Mouse (Mus musculus): Measurements from ENCODE around the gene Cyb5r3. TPM values are rescaled to one million over a fixed set of nuclear protein-coding genes. Genes with fewer than 3 reads are reported as not detected.
"Not testable (repeated sequence)": the region's sequence is repeated elsewhere in the genome, so short reads cannot be mapped to it uniquely, and the experiment has no call there.

Cyb5r3 gene
- polyA plus RNA-seq, 1 experiment from 2014 or later, result 182 TPM

- H3K9me3 ChIP-seq, result no peaks in the 10 kb centered on the region
- H3K9ac ChIP-seq, result no peak overlapping the region
- H3K36me3 ChIP-seq, result peaks cover 58% of the 10 kb centered on the region
- H3K4me1 ChIP-seq, result no peaks in the 10 kb centered on the region
- H3K4me2 ChIP-seq, result no peak overlapping the region
- no peak overlapping the region for H3K4me3 ChIP-seq (replicated peaks)
- H3K27me3 ChIP-seq (replicated peaks), result no peaks in the 10 kb centered on the region
- WGBS, result 69% methylated on average over 2 of the region's 2 CpGs
- ATAC-seq (ENCODE audit: insufficient read depth, low FRiP score, low read depth), result no peak
- no peak overlapping the region for H3K27ac ChIP-seq
Observed at GRCm38 (mm10) chr15:83135654-83136053, 36.7 kb downstream of the Cyb5r3 start.

- Histone ChIP-seq H3K9me3 (no peaks in the 10 kb centered on the region), H3K4me2 (no peak overlapping the region), H3K4me1 (no peaks in the 10 kb centered on the region), H3K36me3 (peaks cover 68% of the 10 kb centered on the region), H3K27me3 (replicated peaks) (no peaks in the 10 kb centered on the region), H3K9ac (no peak overlapping the region), H3K27ac (no peak overlapping the region), H3K4me3 (replicated peaks) (no peak overlapping the region)
- no peak for ATAC-seq (ENCODE audit: insufficient read depth, low FRiP score, low read depth)
- 86% methylated on average over 6 of the region's 6 CpGs for WGBS
Observed at GRCm38 (mm10) chr15:83134671-83135070, 37.7 kb downstream of the Cyb5r3 start.

DNA sequence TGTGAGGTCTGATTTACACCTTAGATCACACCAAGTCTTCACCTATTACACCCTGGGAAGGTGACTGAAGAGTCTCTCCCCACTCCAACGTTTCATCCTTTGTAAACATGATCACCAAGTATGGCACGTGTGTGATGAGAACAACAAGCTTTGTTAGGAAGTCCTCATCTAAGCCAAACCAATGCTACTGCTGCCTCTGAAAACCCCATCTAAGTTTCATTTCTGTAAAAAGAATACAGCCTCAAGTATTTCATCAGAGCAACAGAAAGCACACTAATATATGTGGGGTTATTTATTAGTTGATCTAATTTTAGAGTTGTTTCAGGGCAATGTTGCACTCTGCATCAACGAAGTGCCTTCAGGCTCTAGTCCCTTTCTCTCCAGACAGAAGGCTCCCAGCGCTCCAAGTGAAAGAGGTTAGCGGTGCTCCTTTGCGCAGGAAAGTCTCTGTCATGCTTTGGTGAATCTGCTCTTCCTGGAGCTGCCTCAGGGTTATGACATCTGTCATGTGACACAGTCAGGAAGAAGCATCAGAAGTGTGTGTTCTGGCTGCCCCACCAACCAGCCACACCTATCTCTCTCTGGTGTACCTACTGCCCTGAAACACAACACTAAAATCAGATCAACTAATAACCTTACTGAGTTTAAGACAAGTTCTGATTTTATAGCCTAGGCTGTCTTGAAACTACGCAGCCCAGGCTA lies 42.7 kb downstream of the Cyb5r3 start:
- no peaks in the 10 kb centered on the region for H3K4me1 ChIP-seq
- WGBS, result 87% methylated on average over 7 of the region's 7 CpGs
- no peaks in the 10 kb centered on the region for H3K27me3 ChIP-seq (replicated peaks)
- H3K36me3 ChIP-seq, result peaks cover 75% of the 10 kb centered on the region
- H3K4me2 ChIP-seq, result no peak overlapping the region
- H3K4me3 ChIP-seq (replicated peaks), result no peak overlapping the region
- ATAC-seq (ENCODE audit: insufficient read depth, low FRiP score, low read depth), result no peak
- H3K9me3 ChIP-seq, result no peaks in the 10 kb centered on the region
- no peak overlapping the region for H3K27ac ChIP-seq
- H3K9ac ChIP-seq, result no peak overlapping the region

GRCm38 (mm10) chr15:83127037-83127436 lies 45.4 kb downstream of the Cyb5r3 start:
- WGBS, result 77% methylated on average over 3 of the region's 3 CpGs
- not testable (repeated sequence) for H3K9me3 ChIP-seq; H3K9ac ChIP-seq; H3K4me3 ChIP-seq (replicated peaks); H3K27me3 ChIP-seq (replicated peaks); H3K27ac ChIP-seq; H3K4me2 ChIP-seq; ATAC-seq (ENCODE audit: insufficient read depth, low FRiP score, low read depth); H3K4me1 ChIP-seq
- peaks cover 57% of the 10 kb centered on the region for H3K36me3 ChIP-seq

DNA sequence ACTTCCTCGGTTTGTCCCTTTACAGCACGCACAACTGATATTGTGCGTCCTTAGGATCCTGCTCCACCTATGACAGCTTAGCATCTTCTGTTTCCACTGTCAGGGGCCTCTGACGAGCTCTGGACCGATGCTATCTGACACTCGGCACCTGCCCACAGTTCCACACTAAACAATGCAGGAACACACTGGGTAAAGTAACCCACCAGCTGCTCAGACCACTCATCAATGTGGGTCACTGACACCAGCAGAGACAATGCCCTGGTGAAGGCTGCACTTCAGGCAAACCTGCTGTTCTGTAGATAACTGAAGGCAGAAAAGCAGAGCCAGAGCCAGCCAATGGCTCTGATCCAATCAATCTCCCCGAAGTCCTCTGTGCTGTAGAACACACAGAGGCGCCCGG lies 45.8 kb downstream of the Cyb5r3 start:
- Histone ChIP-seq H3K4me2 (no peak overlapping the region), H3K36me3 (peaks cover 52% of the 10 kb centered on the region), H3K9ac (no peak overlapping the region), H3K4me1 (peaks cover 2% of the 10 kb centered on the region; the same call in 1 of the 2 replicates), H3K27me3 (replicated peaks) (no peaks in the 10 kb centered on the region), H3K27ac (no peak overlapping the region), H3K4me3 (replicated peaks) (no peak overlapping the region), H3K9me3 (no peaks in the 10 kb centered on the region)
- no peak for ATAC-seq (ENCODE audit: insufficient read depth, low FRiP score, low read depth)
- WGBS, result 94% methylated on average over 9 of the region's 9 CpGs

GRCm38 (mm10) chr15:83124625-83125024 lies 47.8 kb downstream of the Cyb5r3 start:
- no peak overlapping the region for H3K27ac ChIP-seq
- H3K4me1 ChIP-seq, result peaks cover 7% of the 10 kb centered on the region; the same call in 1 of the 2 replicates
- WGBS, result 61% methylated on average over 5 of the region's 5 CpGs
- H3K4me3 ChIP-seq (replicated peaks), result no peak overlapping the region
- H3K27me3 ChIP-seq (replicated peaks), result no peaks in the 10 kb centered on the region
- no peak overlapping the region for H3K9ac ChIP-seq
- H3K4me2 ChIP-seq, result no peak overlapping the region
- H3K36me3 ChIP-seq, result peaks cover 37% of the 10 kb centered on the region
- ATAC-seq (ENCODE audit: insufficient read depth, low FRiP score, low read depth), result no peak
- no peaks in the 10 kb centered on the region for H3K9me3 ChIP-seq

- WGBS, result 8% methylated on average over 32 of the region's 32 CpGs
- Histone ChIP-seq H3K27me3 (replicated peaks) (no peaks in the 10 kb centered on the region), H3K4me2 (peak within 1 kb of the TSS; percentile 75), H3K4me3 (replicated peaks) (peak within 1 kb of the TSS; percentile 99), H3K9ac (peak within 1 kb of the TSS; percentile 65), H3K4me1 (peaks cover 7% of the 10 kb centered on the region; the same call in 1 of the 2 replicates), H3K9me3 (no peaks in the 10 kb centered on the region), H3K27ac (peak within 1 kb of the TSS; percentile 81), H3K36me3 (peaks cover 32% of the 10 kb centered on the region)
- peak; percentile 93 for ATAC-seq (ENCODE audit: insufficient read depth, low FRiP score, low read depth)
Observed at GRCm38 (mm10) chr15:83122566-83123145, 49.7 kb downstream of the Cyb5r3 start, which contains the start of gene Rrp7a. TSS of gene Rrp7a (minus strand) at chr15:83122801.

DNA sequence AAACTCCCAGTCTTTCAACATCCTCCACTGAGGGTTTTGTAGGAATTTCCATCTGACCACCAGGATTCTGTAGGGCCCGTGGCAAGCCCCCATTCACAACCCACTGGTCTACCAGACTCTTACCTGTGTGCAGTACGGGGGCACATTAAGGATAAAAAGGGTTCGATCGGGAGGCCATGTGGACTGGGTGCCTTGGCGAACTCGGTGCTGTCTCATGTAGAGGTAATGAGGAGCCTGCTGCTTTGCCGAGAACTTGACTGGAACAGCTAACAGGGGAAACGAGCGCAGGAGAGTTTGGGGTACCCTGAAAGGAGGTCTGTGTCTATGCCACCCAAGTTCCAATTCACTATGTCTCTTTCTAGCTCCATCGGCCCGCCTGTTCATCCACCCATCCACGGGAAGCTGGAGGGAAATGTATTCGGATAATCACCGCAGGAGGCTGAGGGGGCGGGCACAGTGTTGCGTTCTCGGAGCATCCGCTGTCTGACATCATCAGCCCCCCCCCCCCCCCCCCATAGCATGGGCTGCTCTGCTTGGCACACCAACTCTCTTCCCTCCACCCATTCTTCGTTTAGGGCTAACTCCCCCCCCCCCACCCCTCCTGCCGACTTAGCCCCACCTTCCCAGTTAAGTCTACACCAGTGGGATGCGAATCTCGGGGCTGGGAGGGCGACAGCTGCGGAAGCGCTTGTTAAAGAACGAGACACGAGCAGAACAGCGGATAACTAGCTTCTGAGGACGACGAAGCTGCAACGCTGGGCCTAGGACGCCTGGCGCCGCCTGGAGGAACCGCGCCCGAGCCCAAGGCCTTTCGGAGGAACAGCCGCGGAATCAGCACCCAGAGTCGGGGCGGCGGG lies 50.5 kb downstream of the Cyb5r3 start:
- Histone ChIP-seq H3K27ac (peak overlapping the region; percentile 81), H3K4me3 (replicated peaks) (peak overlapping the region; percentile 99), H3K4me2 (peak overlapping the region; percentile 75), H3K9ac (peak overlapping the region; percentile 65), H3K4me1 (peaks cover 7% of the 10 kb centered on the region; the same call in 1 of the 2 replicates), H3K9me3 (no peaks in the 10 kb centered on the region), H3K27me3 (replicated peaks) (no peaks in the 10 kb centered on the region), H3K36me3 (peaks cover 37% of the 10 kb centered on the region)
- peak; percentile 24 for ATAC-seq (ENCODE audit: insufficient read depth, low FRiP score, low read depth)
- WGBS, result 3% methylated on average over 43 of the region's 43 CpGs

GRCm38 (mm10) chr15:83118360-83118759 lies 54.0 kb downstream of the Cyb5r3 start:
- Histone ChIP-seq H3K4me1 (peaks cover 7% of the 10 kb centered on the region; the same call in 1 of the 2 replicates), H3K9me3 (no peaks in the 10 kb centered on the region), H3K27me3 (replicated peaks) (no peaks in the 10 kb centered on the region), H3K9ac (no peak overlapping the region), H3K27ac (no peak overlapping the region), H3K4me3 (replicated peaks) (no peak overlapping the region), H3K4me2 (no peak overlapping the region), H3K36me3 (peaks cover 39% of the 10 kb centered on the region)
- no peak for ATAC-seq (ENCODE audit: insufficient read depth, low FRiP score, low read depth)
- 63% methylated on average over 7 of the region's 7 CpGs for whole genome bisulfite sequencing

DNA sequence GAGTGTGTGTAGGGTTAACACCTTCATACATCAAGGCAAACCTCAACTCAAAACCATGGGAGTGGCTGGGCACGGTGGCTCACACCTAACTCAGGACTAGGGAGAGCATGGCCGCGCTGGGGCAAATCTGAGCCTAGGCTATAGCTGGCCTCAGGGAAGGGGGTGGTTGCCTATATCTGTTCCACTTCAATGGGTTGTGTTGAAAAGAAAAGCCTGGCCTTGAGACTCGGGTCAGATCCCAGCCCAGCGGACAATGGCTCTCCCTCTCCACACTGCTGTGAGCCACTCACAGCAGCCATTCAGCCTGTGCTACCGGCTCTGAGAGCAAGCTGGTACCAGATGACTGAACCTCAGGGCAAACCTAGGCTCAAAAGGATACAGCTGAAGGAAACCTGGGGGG lies 57.3 kb downstream of the Cyb5r3 start:
- Histone ChIP-seq H3K36me3 (peaks cover 38% of the 10 kb centered on the region), H3K27ac (no peak overlapping the region), H3K9ac (no peak overlapping the region), H3K4me2 (no peak overlapping the region), H3K4me1 (peaks cover 5% of the 10 kb centered on the region), H3K4me3 (replicated peaks) (no peak overlapping the region), H3K27me3 (replicated peaks) (no peaks in the 10 kb centered on the region), H3K9me3 (no peaks in the 10 kb centered on the region)
- WGBS, result 78% methylated on average over 6 of the region's 6 CpGs
- ATAC-seq (ENCODE audit: insufficient read depth, low FRiP score, low read depth), result no peak; the same call in 1 of the 2 replicates

- H3K27ac ChIP-seq, result no peak overlapping the region
- H3K9ac ChIP-seq, result no peak overlapping the region
- H3K9me3 ChIP-seq, result no peaks in the 10 kb centered on the region
- no peak for ATAC-seq (ENCODE audit: insufficient read depth, low FRiP score, low read depth)
- peaks cover 5% of the 10 kb centered on the region for H3K4me1 ChIP-seq
- 72% methylated on average over 9 of the region's 9 CpGs for WGBS
- H3K4me2 ChIP-seq, result no peak overlapping the region
- peaks cover 37% of the 10 kb centered on the region for H3K36me3 ChIP-seq
- no peaks in the 10 kb centered on the region for H3K27me3 ChIP-seq (replicated peaks)
- no peak overlapping the region for H3K4me3 ChIP-seq (replicated peaks)
Observed at GRCm38 (mm10) chr15:83114106-83114505, 58.3 kb downstream of the Cyb5r3 start.

- H3K4me1 ChIP-seq, result peaks cover 5% of the 10 kb centered on the region
- H3K4me3 ChIP-seq (replicated peaks), result no peak overlapping the region
- 9% methylated on average over 11 of the region's 11 CpGs for WGBS
- no peak overlapping the region for H3K27ac ChIP-seq
- no peak overlapping the region for H3K9ac ChIP-seq
- peak; percentile 19; the same call in 1 of the 2 replicates for ATAC-seq (ENCODE audit: insufficient read depth, low FRiP score, low read depth)
- H3K9me3 ChIP-seq, result no peaks in the 10 kb centered on the region
- H3K4me2 ChIP-seq, result no peak overlapping the region
- no peaks in the 10 kb centered on the region for H3K27me3 ChIP-seq (replicated peaks)
- H3K36me3 ChIP-seq, result peaks cover 26% of the 10 kb centered on the region
Observed at GRCm38 (mm10) chr15:83112898-83113297, 59.5 kb downstream of the Cyb5r3 start.
